Mouse (Mus musculus) ES-E14 (cell line): ENCODE data around the gene Hoxc10. TPM values are rescaled to one million over a fixed set of nuclear protein-coding genes. Genes with fewer than 3 reads are reported as not detected.
A peak's percentile ranks its signal among the peaks of the same experiment; 100 is the strongest.

ENCODE experiments used
- DNase-seq: peaks from one replicate; pipeline ENCODE4 v3.0.0-alpha.2; 2013; ENCODE audit warnings: low read depth, low spot score
- H3K27ac ChIP-seq: 2 replicates; pipeline ENCODE4 v1.5.1; 2012; ENCODE audit warnings: low read depth, mild to moderate bottlenecking, low read length, moderate library complexity, mixed read lengths; ENCODE audit not compliant: poor library complexity, insufficient read depth, severe bottlenecking
- H3K36me3 ChIP-seq: 2 replicates; pipeline ENCODE4 v1.6.1; 2012; ENCODE audit warnings: mild to moderate bottlenecking, low read length, moderate library complexity, mixed read lengths; ENCODE audit not compliant: control insufficient read depth, poor library complexity, insufficient read depth, severe bottlenecking
- H3K4me1 ChIP-seq, 2 experiments: fragments of 150-350 bp in 1 of 2; sonication (generic) in 1 of 2; 2 replicates each; pipeline ENCODE4 v1.6.1; 2012; ENCODE audit warnings: low read length in 2 of 2, mild to moderate bottlenecking in 1 of 2, mixed read lengths in 1 of 2; ENCODE audit not compliant: control insufficient read depth in 2 of 2, insufficient read depth in 2 of 2, poor library complexity in 1 of 2
- H3K4me3 ChIP-seq, 2 experiments: fragments of 150-350 bp in 1 of 2; sonication (generic) in 1 of 2; 2 replicates each; pipeline ENCODE4 v1.5.1; 2012; ENCODE audit warnings: low read length in 2 of 2, low read depth in 1 of 2, mild to moderate bottlenecking in 1 of 2, mixed read lengths in 1 of 2; ENCODE audit not compliant: insufficient read depth in 1 of 2, poor library complexity in 1 of 2, severe bottlenecking in 1 of 2
- H3K9ac ChIP-seq: 2 replicates; pipeline ENCODE4 v1.6.1; 2012; ENCODE audit warnings: low read depth, mild to moderate bottlenecking, low read length, mixed read lengths; ENCODE audit not compliant: poor library complexity, insufficient read depth, severe bottlenecking
- H3K9me3 ChIP-seq: fragments of 150-350 bp; sonication (generic); 2 replicates; pipeline ENCODE4 v1.6.1; 2012; ENCODE audit warnings: low read depth, mild to moderate bottlenecking, low read length; ENCODE audit not compliant: control insufficient read depth, insufficient read depth
- CHD2 ChIP-seq: IDR thresholded peaks from 2 replicates; pipeline ENCODE4 v1.6.1; 2014; ENCODE audit warnings: mild to moderate bottlenecking, low read depth, low read length, inconsistent platforms
- HCFC1 ChIP-seq: IDR thresholded peaks from 2 replicates; pipeline ENCODE4 v1.6.1; 2012; ENCODE audit warnings: low read length, inconsistent platforms, borderline replicate concordance; ENCODE audit not compliant: insufficient read depth
- MAFK ChIP-seq: IDR thresholded peaks from 2 replicates; pipeline ENCODE4 v1.6.1; 2014; ENCODE audit warnings: mild to moderate bottlenecking, low read depth, low read length, inconsistent platforms; ENCODE audit not compliant: insufficient read depth
- ZC3H11A ChIP-seq: IDR thresholded peaks from 2 replicates; pipeline ENCODE4 v1.6.1; 2012; ENCODE audit warnings: low read depth, mild to moderate bottlenecking, inconsistent platforms, low read length, borderline replicate concordance
- ZNF384 ChIP-seq: IDR thresholded peaks from 2 replicates; pipeline ENCODE4 v1.6.1; 2012; ENCODE audit warnings: low read depth, low read length, inconsistent platforms
- in situ Hi-C, 2 experiments: fragments of 600-800 bp; cut with MboI; formaldehyde crosslinking; loops; one replicate each; pipeline ENCODE4 v1.15.1; 2025; ENCODE audit warnings: low sequenced_read_pairs in 2 of 2, inconsistent platforms in 1 of 2; ENCODE audit not compliant: unreplicated experiment in 2 of 2
- total RNA-seq: library from RNA; depleted of rRNA; stranded (reverse); fragments of 300-350 nt; gene quantifications from 2 replicates; pipeline ENCODE4 v1.2.3, GENCODE M21; 2012

Gene Hoxc10
- total RNA-seq, 1 experiment = 0.58 TPM

- TF ChIP-seq CHD2 (no peak), ZNF384 (no peak), MAFK (no peak), HCFC1 (no peak), ZC3H11A (no peak)
- Histone ChIP-seq H3K9ac (no peak overlapping the region), H3K4me3 (peak overlapping the region; percentile 41 to 49; a peak in 3 of 4 replicates), H3K9me3 (no peaks in the 10 kb centered on the region), H3K36me3 (no peaks in the 10 kb centered on the region), H3K4me1 (peaks cover 0 to 3% of the 10 kb centered on the region in 2 experiments; a peak in 1 of 4 replicates), H3K27ac (no peak overlapping the region)
- in situ Hi-C loops = loop anchor here (5.0 to 25.0 kb wide), 2 partner anchors 36 to 314 kb away; partner anchors contain the start of gene Gpr84 (in 1 of the 2)
- no peak for DNase-seq
Observed at GRCm38 (mm10) chr15:102998608-102999182, 32.1 kb downstream of the Hoxc10 start.

GRCm38 (mm10) chr15:102999183-102999831, 32.7 kb downstream of the Hoxc10 start:
- DNase-seq = no peak
- TF ChIP-seq HCFC1 (no peak), MAFK (no peak), CHD2 (no peak), ZNF384 (no peak)
- Histone ChIP-seq H3K4me1 (peaks cover 0 to 3% of the 10 kb centered on the region in 2 experiments; a peak in 1 of 4 replicates), H3K27ac (no peak overlapping the region), H3K36me3 (no peaks in the 10 kb centered on the region), H3K9ac (no peak overlapping the region), H3K4me3 (peak overlapping the region; percentile 41 to 49), H3K9me3 (no peaks in the 10 kb centered on the region)
- in situ Hi-C loops = loop anchor here (5.0 to 25.0 kb wide), 2 partner anchors 37 to 313 kb away; partner anchors contain the start of gene Gpr84 (in 1 of the 2)

- no peaks in the 10 kb centered on the region for H3K36me3 ChIP-seq
- 0 out of 4 replicates have a peak overlapping the region, but pooled peaks of 1 of the 2 experiments have one; percentile 49 for H3K4me3 ChIP-seq
- H3K27ac ChIP-seq = no peak overlapping the region
- no peaks in the 10 kb centered on the region for H3K9me3 ChIP-seq
- no peak for TF ChIP-seq CHD2
- no peak for TF ChIP-seq MAFK
- no peak for TF ChIP-seq ZNF384
- no peak for TF ChIP-seq HCFC1
- TF ChIP-seq ZC3H11A = no peak
- peaks cover 0 to 3% of the 10 kb centered on the region in 2 experiments; a peak in 1 of 4 replicates for H3K4me1 ChIP-seq
- no peak for DNase-seq
- H3K9ac ChIP-seq = no peak overlapping the region
- in situ Hi-C loops = loop anchor here (5.0 to 25.0 kb wide), 2 partner anchors 38 to 312 kb away; partner anchors contain the start of gene Gpr84 (in 1 of the 2)
Observed at GRCm38 (mm10) chr15:102999955-103000354, 33.4 kb downstream of the Hoxc10 start.

- peak overlapping the region; percentile 7 to 25; a peak in 2 of 4 replicates for H3K4me3 ChIP-seq
- peaks cover 0 to 3% of the 10 kb centered on the region in 2 experiments; a peak in 1 of 4 replicates for H3K4me1 ChIP-seq
- H3K27ac ChIP-seq = no peak overlapping the region
- TF ChIP-seq HCFC1 = no peak
- no peak for TF ChIP-seq ZNF384
- TF ChIP-seq CHD2 = no peak
- no peak for TF ChIP-seq MAFK
- no peak for TF ChIP-seq ZC3H11A
- no peaks in the 10 kb centered on the region for H3K9me3 ChIP-seq
- in situ Hi-C loops = no loop called here
- no peaks in the 10 kb centered on the region for H3K36me3 ChIP-seq
- no peak for DNase-seq
- H3K9ac ChIP-seq = no peak overlapping the region; the same call in 1 of the 2 replicates
Observed at GRCm38 (mm10) chr15:103000501-103000901, 33.9 kb downstream of the Hoxc10 start.
